Mouse (Mus musculus) heart, embryonic 12.5 days (tissue): ENCODE results near the gene Cep55. TPM values are rescaled to one million over a fixed set of nuclear protein-coding genes. Genes with fewer than 3 reads are reported as not detected.

ENCODE experiments used
- ATAC-seq: fragments of 200-750 bp; cut with Nextera tagmentation; 2 replicates; pipeline ENCODE4 v1.8.0; 2017; ENCODE audit warnings: moderate TSS enrichment, moderate library complexity; ENCODE audit not compliant: insufficient number of reproducible peaks, low FRiP score
- H3K27ac ChIP-seq: fragments of 300-500 bp; sonication (generic); 2 replicates; pipeline ENCODE4 v1.5.1; 2016; ENCODE audit warnings: mild to moderate bottlenecking, moderate library complexity; ENCODE audit not compliant: poor library complexity, severe bottlenecking
- H3K27me3 ChIP-seq: fragments of 300-500 bp; sonication (generic); replicated peaks from 2 replicates; pipeline ENCODE4 v1.6.1; 2016; ENCODE audit warnings: mild to moderate bottlenecking, moderate library complexity
- H3K36me3 ChIP-seq: fragments of 300-500 bp; sonication (generic); 2 replicates; pipeline ENCODE4 v1.6.1; 2016; ENCODE audit warnings: mild to moderate bottlenecking, moderate library complexity
- H3K4me1 ChIP-seq: fragments of 300-500 bp; sonication (generic); replicated peaks from 2 replicates; pipeline ENCODE4 v1.6.1; 2016; ENCODE audit warnings: mild to moderate bottlenecking
- H3K4me2 ChIP-seq: fragments of 300-500 bp; sonication (generic); 2 replicates; pipeline ENCODE4 v1.6.1; 2016; ENCODE audit warnings: mild to moderate bottlenecking, moderate library complexity
- H3K4me3 ChIP-seq: fragments of 300-500 bp; sonication (generic); 2 replicates; pipeline ENCODE4 v1.5.1; 2016; ENCODE audit warnings: mild to moderate bottlenecking
- H3K9ac ChIP-seq: fragments of 300-500 bp; sonication (generic); 2 replicates; pipeline ENCODE4 v1.6.1; 2016; ENCODE audit warnings: mild to moderate bottlenecking, moderate library complexity
- H3K9me3 ChIP-seq: fragments of 300-500 bp; sonication (generic); replicated peaks from 2 replicates; pipeline ENCODE4 v1.6.1; 2016; ENCODE audit warnings: mild to moderate bottlenecking, moderate library complexity
- WGBS: fragments of 180-500 bp; shearing (Covaris S2); methylation state at CpG from one replicate; pipeline ENCODE4 v1.1.7; 2016; 5-methylcytosine and 5-hydroxymethylcytosine counted together
- polyA plus RNA-seq: library from polyadenylated mRNA; unstranded; fragments of >200 nt; fragmentation: Nextera tagmentation; extraction: Ambion mirVana; gene quantifications from 2 replicates; pipeline ENCODE4 v1.2.1, GENCODE M21; 2016

The Cep55 gene
- polyA plus RNA-seq, 1 experiment from 2014 or later: 34.5 TPM

DNA sequence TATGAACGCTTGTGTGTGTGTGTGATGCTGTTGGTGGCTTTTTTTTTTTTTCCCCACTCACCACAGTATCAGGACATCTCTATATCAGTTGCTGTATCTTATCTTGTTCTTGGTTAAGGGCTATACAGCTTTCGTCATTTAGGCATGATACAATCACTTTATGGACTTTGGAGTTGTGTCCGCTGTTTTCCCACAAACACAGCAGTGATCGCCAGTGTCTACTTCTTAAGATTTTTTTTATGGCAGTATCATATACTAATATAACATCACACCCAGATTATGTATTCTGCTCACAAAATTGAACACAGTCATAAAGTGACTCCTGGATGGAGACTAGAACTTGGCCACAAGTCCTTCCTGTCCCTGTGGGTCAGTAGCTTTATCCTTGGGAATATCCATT, 53.1 kb downstream of the Cep55 start:
- no peak overlapping the region for H3K9ac ChIP-seq
- WGBS: 80% methylated on average over 4 of the region's 4 CpGs
- H3K9me3 ChIP-seq: no peaks in the 10 kb centered on the region
- peaks cover 17% of the 10 kb centered on the region; the same call in 1 of the 2 replicates for H3K27me3 ChIP-seq
- H3K36me3 ChIP-seq: no peaks in the 10 kb centered on the region
- no peak overlapping the region for H3K27ac ChIP-seq
- H3K4me1 ChIP-seq: peaks cover 5% of the 10 kb centered on the region
- H3K4me3 ChIP-seq: no peak overlapping the region
- no peak for ATAC-seq
- no peak overlapping the region for H3K4me2 ChIP-seq

DNA sequence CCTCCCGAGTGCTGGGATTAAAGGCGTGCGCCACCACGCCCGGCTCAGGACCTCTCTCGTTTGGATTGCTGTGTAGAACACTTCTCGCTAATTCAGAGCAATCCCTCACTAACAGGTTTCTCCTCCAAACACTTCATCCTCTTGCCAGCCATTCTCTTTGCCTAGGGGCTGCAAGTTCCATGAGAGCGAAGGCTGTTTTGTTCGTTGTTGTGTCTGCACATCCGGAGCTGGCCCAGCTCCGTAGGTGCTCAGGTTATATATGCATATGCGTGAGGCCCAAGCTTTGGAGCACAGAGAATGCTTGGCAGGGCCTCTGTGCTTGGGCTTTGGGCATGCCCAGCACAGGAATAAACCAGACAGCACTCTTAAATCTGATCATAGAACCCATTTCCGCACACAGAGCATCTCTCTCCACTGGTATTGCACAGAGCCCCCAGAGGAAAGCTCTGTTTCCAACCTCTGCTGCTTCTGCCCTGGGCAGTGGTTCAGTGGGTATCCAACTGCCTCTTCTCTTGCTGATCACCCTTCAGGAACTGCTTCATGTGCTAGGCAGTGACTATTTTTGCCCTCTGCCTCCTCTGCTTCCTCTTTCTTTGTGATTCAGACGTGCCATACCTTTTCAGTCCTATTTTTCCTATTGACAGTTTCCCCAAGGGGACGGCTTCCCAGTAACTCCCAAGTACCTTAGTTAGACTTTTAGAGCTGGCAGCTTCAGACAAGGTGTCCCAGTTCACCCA, 54.9 kb downstream of the Cep55 start:
- Histone ChIP-seq H3K36me3 (no peaks in the 10 kb centered on the region), H3K4me2 (no peak overlapping the region), H3K9ac (no peak overlapping the region), H3K4me1 (peaks cover 5% of the 10 kb centered on the region), H3K9me3 (no peaks in the 10 kb centered on the region), H3K27me3 (peaks cover 14% of the 10 kb centered on the region; the same call in 1 of the 2 replicates), H3K27ac (no peak overlapping the region), H3K4me3 (no peak overlapping the region)
- 87% methylated on average over 15 of the region's 15 CpGs for WGBS
- ATAC-seq: no peak

DNA sequence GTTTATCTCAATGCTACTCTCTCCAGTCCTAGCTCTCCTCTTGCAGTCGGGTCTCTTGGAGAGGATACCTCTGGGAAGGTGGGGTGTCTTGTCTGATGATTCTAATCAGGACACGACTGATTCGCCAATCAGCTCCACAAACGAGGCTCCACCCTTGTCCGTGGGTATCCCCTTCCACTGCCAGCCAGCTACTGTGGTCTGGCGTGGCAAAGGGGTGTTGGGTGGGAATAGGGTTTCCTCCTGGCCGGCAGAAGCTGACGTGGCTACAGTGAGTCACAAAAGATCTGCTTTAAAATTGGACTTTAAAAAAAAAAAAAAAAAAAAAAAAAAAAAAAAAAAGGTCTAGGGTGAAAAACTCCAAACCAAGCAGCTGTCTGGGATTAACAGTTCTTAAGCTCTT, 56.2 kb downstream of the Cep55 start:
- Histone ChIP-seq H3K4me1 (peaks cover 5% of the 10 kb centered on the region), H3K4me3 (no peak overlapping the region), H3K4me2 (no peak overlapping the region), H3K36me3 (no peaks in the 10 kb centered on the region), H3K27me3 (peaks cover 15% of the 10 kb centered on the region; the same call in 1 of the 2 replicates), H3K9ac (no peak overlapping the region), H3K9me3 (no peaks in the 10 kb centered on the region), H3K27ac (no peak overlapping the region)
- WGBS: 72% methylated on average over 8 of the region's 8 CpGs
- no peak for ATAC-seq

DNA sequence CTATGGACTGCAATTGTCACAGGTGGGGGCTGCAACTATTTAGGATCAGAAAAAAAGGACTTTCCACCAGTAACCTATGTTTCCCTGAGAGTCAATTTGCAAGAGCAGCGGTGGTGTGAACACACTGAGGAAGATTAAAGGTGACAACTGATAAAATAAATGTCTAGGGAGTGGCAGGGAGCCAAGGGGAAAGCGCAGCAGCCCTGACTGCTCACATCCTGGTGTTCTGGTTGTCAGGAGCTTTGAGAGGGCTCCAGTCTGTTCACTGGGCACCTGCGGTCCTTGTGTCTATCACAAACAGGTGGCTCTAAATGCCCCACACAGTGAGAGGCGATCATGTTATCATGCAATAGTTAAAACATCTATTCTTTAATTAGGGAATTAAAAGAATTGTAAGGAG, 57.8 kb downstream of the Cep55 start:
- H3K4me3 ChIP-seq: no peak overlapping the region
- no peaks in the 10 kb centered on the region for H3K9me3 ChIP-seq
- H3K27ac ChIP-seq: no peak overlapping the region
- no peak overlapping the region for H3K4me2 ChIP-seq
- no peak for ATAC-seq
- 23% methylated on average over 4 of the region's 4 CpGs for WGBS
- peaks cover 5% of the 10 kb centered on the region for H3K4me1 ChIP-seq
- no peak overlapping the region for H3K9ac ChIP-seq
- no peaks in the 10 kb centered on the region for H3K36me3 ChIP-seq
- peaks cover 17% of the 10 kb centered on the region; the same call in 1 of the 2 replicates for H3K27me3 ChIP-seq

DNA sequence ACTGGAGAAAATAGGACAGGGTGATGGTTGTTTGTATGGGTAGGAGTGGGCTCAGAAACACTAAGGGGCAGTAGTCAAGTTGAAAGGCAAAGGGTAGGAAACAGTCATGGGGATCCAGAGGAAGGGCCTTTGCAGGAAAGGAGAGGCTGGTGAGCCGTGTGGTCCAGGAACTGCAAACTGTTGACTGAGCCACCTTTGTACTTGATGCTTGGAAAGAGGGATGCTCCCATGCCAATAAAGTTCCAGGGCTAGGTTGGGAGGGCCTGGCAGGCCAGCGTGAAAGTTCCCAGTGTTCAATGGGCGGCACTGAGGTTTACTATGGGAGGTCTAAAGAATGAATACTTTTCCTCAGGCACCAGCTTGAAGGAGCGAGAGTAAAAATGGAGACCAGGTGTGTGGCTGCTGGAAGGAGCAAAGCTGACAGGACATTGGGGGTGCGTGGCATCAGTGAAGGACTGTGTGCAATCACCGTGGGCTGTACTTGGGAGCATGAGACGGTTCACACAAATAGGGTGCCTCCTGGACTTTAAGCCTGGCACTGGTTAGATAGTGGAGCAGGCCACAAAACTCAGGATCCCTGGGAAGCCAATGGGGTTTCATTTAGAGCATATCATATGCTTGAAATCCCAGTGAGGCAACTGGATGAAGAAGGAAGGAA, 60.2 kb downstream of the Cep55 start:
- no peak for ATAC-seq
- Histone ChIP-seq H3K36me3 (no peaks in the 10 kb centered on the region), H3K4me2 (no peak overlapping the region), H3K9me3 (no peaks in the 10 kb centered on the region), H3K27me3 (0 out of 2 replicates have a peak, but pooled peaks cover 14% of the 10 kb centered on the region), H3K27ac (no peak overlapping the region), H3K9ac (no peak overlapping the region), H3K4me3 (no peak overlapping the region), H3K4me1 (peaks cover 5% of the 10 kb centered on the region)
- 83% methylated on average over 7 of the region's 7 CpGs for whole genome bisulfite sequencing

DNA sequence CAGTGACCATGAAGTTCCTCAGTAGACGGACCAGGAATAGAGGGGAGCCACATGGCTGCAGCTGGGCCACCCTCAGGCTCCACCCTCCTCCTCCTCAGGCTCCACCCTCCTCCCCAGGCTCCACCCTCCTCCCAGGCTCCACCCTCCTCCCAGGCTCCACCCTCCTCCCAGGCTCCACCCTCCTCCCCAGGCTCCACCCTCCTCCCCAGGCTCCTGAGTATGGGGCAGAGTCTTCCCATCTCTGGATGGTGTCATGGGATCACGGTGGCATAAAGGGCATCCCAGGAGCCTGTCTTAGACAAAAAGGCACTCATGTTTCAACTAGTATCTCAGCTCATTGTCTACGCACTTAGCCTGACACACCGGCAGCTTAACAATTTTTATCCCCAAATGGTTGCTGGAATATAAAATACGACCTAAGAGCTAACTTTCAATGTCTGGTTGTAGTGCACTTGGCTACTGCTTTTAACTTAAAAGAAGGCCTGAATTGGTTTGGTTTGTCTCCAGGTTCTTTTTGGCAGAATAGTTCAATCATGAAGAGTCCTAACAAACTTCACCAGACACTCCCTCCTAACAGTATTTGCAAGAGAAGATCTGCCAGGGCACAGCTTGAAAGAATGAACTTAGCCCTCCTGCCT, 65.4 kb downstream of the Cep55 start:
- Histone ChIP-seq H3K36me3 (no peaks in the 10 kb centered on the region), H3K9me3 (no peaks in the 10 kb centered on the region), H3K27ac (no peak overlapping the region), H3K27me3 (peaks cover 51% of the 10 kb centered on the region), H3K4me3 (no peak overlapping the region), H3K4me2 (no peak overlapping the region), H3K9ac (no peak overlapping the region), H3K4me1 (no peaks in the 10 kb centered on the region)
- WGBS: 77% methylated on average over 5 of the region's 5 CpGs
- no peak for ATAC-seq

DNA sequence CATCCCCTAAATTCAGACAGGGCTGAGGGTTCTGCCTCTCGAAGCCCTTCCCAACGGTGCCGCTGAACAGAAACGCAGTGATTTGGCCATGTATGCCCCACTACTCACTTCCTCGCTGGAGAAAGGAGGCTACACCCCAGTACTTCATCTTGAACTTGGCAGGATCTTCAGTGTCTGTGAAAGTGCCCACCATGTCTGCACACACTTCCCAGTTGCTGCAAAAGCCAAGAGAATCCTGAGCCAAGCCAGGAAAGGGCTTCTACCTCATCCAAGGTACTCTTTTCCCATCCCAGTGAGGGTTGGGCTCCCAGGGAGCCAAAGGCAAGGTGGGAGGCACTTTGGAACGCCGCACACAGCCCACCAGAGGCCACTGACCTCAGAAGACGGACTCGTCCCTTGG, 69.1 kb downstream of the Cep55 start:
- 20% methylated on average over 9 of the region's 9 CpGs for WGBS
- peak overlapping the region; percentile 61 for H3K4me3 ChIP-seq
- H3K27me3 ChIP-seq: peaks cover 56% of the 10 kb centered on the region
- H3K36me3 ChIP-seq: no peaks in the 10 kb centered on the region
- no peak overlapping the region for H3K27ac ChIP-seq
- H3K9me3 ChIP-seq: no peaks in the 10 kb centered on the region
- H3K4me2 ChIP-seq: peak overlapping the region; percentile 96
- no peak overlapping the region for H3K9ac ChIP-seq
- ATAC-seq: no peak
- H3K4me1 ChIP-seq: no peaks in the 10 kb centered on the region

Other genes with a start within 250 kb of the Cep55 start
- gene Myof, start 11.4 kb upstream of the Cep55 start, polyA plus RNA-seq: 8.9 and 9.4 TPM in 2 replicates
- not detected in 2 replicates for gene Ffar4, start 42.1 kb downstream of the Cep55 start, polyA plus RNA-seq
- 5.9 and 24.1 TPM in 2 replicates for gene Rbp4, start 70.3 kb downstream of the Cep55 start, polyA plus RNA-seq
- gene Pde6c, start 77.8 kb downstream of the Cep55 start, polyA plus RNA-seq: not detected in 2 replicates
- 30.2 and 31.7 TPM in 2 replicates for gene Fra10ac1, start 169.1 kb downstream of the Cep55 start, polyA plus RNA-seq
- gene Lgi1, start 209.5 kb downstream of the Cep55 start, polyA plus RNA-seq: not detected in 2 replicates